Comparison of ENCODE assay signal across 28 mouse cellular contexts in the genomic region with DNA sequence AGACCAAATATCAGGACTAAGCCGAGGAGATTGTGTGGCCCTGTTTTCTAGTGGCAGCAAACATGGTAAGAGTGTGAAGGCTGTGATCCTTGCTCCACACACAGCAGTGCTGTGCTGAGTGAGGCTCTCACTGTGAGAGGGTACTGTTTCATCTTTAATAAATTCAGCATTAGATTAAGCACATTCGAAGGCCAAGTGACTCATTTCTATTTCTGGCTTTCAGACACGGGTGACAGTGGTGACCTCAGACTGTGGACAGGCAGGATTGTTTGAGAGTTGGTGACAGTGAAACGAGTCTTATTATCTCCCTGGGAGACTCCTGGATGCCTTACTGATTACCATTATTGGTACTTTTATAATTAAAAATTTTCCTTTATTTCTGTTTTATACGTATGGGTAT. TPM values are rescaled to one million over a fixed set of nuclear protein-coding genes. Genes with fewer than 3 reads are reported as not detected.
"Had no signal": no experiment of that assay in that cellular context is flagged by ENCODE, and none has a peak within 500 bp of the region (broad histone marks: within the 10 kb centered on the region; RNA-seq: fewer than 3 reads in every experiment).

No protein-coding gene starts in this region.

- DNase-seq: gastrocnemius, postnatal 14 days; gastrocnemius, postnatal 36 days; heart, adult 11 months; heart, adult 2 months; heart, postnatal 14 days; heart, postnatal 36 days; kidney, adult 11 months; kidney, adult 2 months; kidney, adult 9 months; kidney, postnatal 14 days; kidney, postnatal 36 days; layer of hippocampus, postnatal 36 days; left cerebral cortex, postnatal 4 days; lung, adult 18-20 months had no signal

- H3K4me1 ChIP-seq: liver, embryonic 12.5 days had no signal

- H3K36me3 ChIP-seq: heart, embryonic 13.5 days; heart, embryonic 15.5 days; hindbrain, embryonic 13.5 days; hindbrain, embryonic 15.5 days; kidney, embryonic 15.5 days; limb, embryonic 13.5 days; limb, embryonic 15.5 days; liver, embryonic 12.5 days had no signal

- H3K27me3 ChIP-seq: hindbrain, embryonic 13.5 days; hindbrain, embryonic 15.5 days; kidney, embryonic 15.5 days; limb, embryonic 13.5 days; limb, embryonic 15.5 days had no signal

- H3K27ac ChIP-seq: heart, adult 2 months; heart, embryonic 13.5 days; heart, embryonic 15.5 days; hindbrain, embryonic 13.5 days; hindbrain, embryonic 15.5 days; hindbrain, postnatal 0 days; kidney, embryonic 15.5 days; kidney, postnatal 0 days; limb, embryonic 13.5 days; limb, embryonic 15.5 days; liver, embryonic 12.5 days; liver, embryonic 14.5 days had no signal

- H3K4me3 ChIP-seq: heart, adult 2 months; heart, embryonic 13.5 days; heart, embryonic 15.5 days; hindbrain, embryonic 13.5 days; hindbrain, embryonic 15.5 days; kidney, embryonic 15.5 days; limb, embryonic 13.5 days; limb, embryonic 15.5 days; liver, embryonic 12.5 days had no signal

RNA-seq across cellular contexts. Expression of gene Jph4, which starts 9.0 kb away (rescaled TPM):
- total RNA-seq: hematopoietic stem cell, adult 5-6 weeks; liver, adult 2 months had no signal
- polyA plus RNA-seq: liver, adult 2 months; liver, embryonic 16.5 days had no signal
